Mouse (Mus musculus) neural tube, embryonic 15.5 days (tissue): Measurements from ENCODE around the gene Map3k14. TPM values are rescaled to one million over a fixed set of nuclear protein-coding genes. Genes with fewer than 3 reads are reported as not detected.
"Not testable (repeated sequence)": the region's sequence is repeated elsewhere in the genome, so short reads cannot be mapped to it uniquely, and the experiment has no call there.

Source experiments
- ATAC-seq: fragments of 200-750 bp; cut with Nextera tagmentation; 2 replicates; pipeline ENCODE4 v1.8.0; 2017; ENCODE audit warnings: mild to moderate bottlenecking, moderate TSS enrichment, moderate library complexity; ENCODE audit not compliant: low FRiP score
- H3K27ac ChIP-seq: fragments of 300-500 bp; sonication (generic); replicated peaks from 2 replicates; pipeline ENCODE4 v1.5.1; 2015; ENCODE audit warnings: mild to moderate bottlenecking, inconsistent platforms
- H3K27me3 ChIP-seq: fragments of 300-500 bp; sonication (generic); replicated peaks from 2 replicates; pipeline ENCODE4 v1.6.1; 2015; ENCODE audit warnings: inconsistent platforms
- H3K36me3 ChIP-seq: fragments of 300-500 bp; sonication (generic); 2 replicates; pipeline ENCODE4 v1.6.1; 2015; ENCODE audit warnings: inconsistent platforms
- H3K4me1 ChIP-seq: fragments of 300-500 bp; sonication (generic); 2 replicates; pipeline ENCODE4 v1.6.1; 2015; ENCODE audit warnings: inconsistent platforms
- H3K4me2 ChIP-seq: fragments of 300-500 bp; sonication (generic); 2 replicates; pipeline ENCODE4 v1.6.1; 2015; ENCODE audit warnings: inconsistent platforms, mild to moderate bottlenecking, moderate library complexity
- H3K4me3 ChIP-seq: fragments of 300-500 bp; sonication (generic); replicated peaks from 2 replicates; pipeline ENCODE4 v1.5.1; 2015; ENCODE audit warnings: mild to moderate bottlenecking, inconsistent platforms
- H3K9ac ChIP-seq: fragments of 300-500 bp; sonication (generic); replicated peaks from 2 replicates; pipeline ENCODE4 v1.6.1; 2015; ENCODE audit warnings: mild to moderate bottlenecking, inconsistent platforms
- H3K9me3 ChIP-seq: fragments of 300-500 bp; sonication (generic); replicated peaks from 2 replicates; pipeline ENCODE4 v1.6.1; 2016; ENCODE audit warnings: inconsistent platforms
- WGBS: fragments of 180-500 bp; shearing (Covaris S2); methylation state at CpG from one replicate; pipeline ENCODE4 v1.1.7; 2015; ENCODE audit warnings: mixed read lengths; 5-methylcytosine and 5-hydroxymethylcytosine counted together
- polyA plus RNA-seq: library from polyadenylated mRNA; unstranded; fragments of >200 nt; fragmentation: Nextera tagmentation; extraction: Ambion mirVana; gene quantifications from 2 replicates; pipeline ENCODE4 v1.2.1, GENCODE M21; 2015

The Map3k14 gene
- polyA plus RNA-seq, 1 experiment from 2014 or later = 3.8 TPM

DNA sequence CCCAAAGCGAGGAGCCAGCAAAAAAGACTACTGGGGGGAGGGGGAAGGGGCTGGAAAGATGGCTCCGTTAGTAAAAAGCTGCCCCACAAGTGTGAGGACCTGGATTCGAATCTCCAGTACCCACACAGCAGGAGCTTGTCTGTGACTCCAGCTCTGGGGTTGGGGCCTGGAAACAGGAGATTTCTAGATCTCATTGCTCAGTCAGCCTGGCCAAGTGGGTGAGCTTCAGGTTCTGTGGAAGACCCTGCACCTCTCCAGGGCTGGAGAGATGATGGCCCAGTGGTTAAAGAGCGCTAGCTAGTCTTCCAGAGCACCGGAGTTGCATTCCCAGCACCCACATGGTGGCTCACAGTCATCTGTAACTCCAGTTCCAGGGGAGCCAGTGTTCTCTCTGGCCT, 25.6 kb upstream of the Map3k14 start:
- Histone ChIP-seq H3K27ac (no peak overlapping the region), H3K27me3 (no peaks in the 10 kb centered on the region), H3K36me3 (no peaks in the 10 kb centered on the region), H3K9me3 (no peaks in the 10 kb centered on the region), H3K4me3 (no peak overlapping the region), H3K4me2 (no peak overlapping the region), H3K4me1 (peaks cover 7% of the 10 kb centered on the region), H3K9ac (no peak overlapping the region)
- 81% methylated on average over 5 of the region's 5 CpGs for WGBS
- ATAC-seq = no peak

DNA sequence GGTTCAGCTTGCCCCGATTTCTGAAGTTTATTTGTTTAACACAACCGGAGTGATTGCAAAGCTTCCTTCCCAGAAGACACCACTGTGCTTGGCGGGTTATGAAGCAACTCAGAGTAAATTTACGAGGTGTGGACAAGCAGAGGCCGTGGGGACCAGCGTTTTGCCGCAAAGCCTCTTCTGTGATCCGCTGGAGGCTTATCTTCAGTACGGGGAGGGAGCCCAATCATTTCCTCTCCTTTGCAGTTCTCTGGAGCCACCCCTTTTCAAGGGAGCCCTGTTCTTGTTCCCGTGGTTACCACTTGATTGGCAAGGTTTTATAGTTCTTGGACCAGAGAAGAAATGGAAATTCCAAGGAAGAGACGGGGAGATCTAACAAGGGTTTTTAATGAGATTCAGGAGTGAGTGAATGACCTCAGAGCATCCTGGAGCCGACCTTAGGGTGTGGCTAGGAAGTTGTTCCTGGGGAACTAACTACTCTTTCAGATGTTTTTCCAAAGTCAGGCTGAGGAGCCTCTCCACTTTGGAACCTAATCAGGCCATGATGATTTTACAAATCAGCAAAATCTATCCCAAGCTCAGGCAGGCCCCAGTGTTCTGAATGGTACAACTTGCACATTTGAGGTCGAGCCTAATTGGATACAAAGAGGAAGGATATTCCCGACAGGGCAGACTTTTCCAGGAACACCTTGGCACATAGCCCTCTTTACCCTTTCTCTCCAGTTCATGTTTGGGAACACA, 25.0 kb upstream of the Map3k14 start:
- H3K27me3 ChIP-seq = no peaks in the 10 kb centered on the region
- H3K4me1 ChIP-seq = peaks cover 7% of the 10 kb centered on the region
- peak overlapping the region; percentile 13 for H3K4me2 ChIP-seq
- no peaks in the 10 kb centered on the region for H3K9me3 ChIP-seq
- no peak overlapping the region for H3K9ac ChIP-seq
- peak overlapping the region; percentile 18; the same call in 1 of the 2 replicates for H3K27ac ChIP-seq
- no peak for ATAC-seq
- H3K4me3 ChIP-seq = no peak overlapping the region
- 11% methylated on average over 14 of the region's 14 CpGs for WGBS
- no peaks in the 10 kb centered on the region for H3K36me3 ChIP-seq

DNA sequence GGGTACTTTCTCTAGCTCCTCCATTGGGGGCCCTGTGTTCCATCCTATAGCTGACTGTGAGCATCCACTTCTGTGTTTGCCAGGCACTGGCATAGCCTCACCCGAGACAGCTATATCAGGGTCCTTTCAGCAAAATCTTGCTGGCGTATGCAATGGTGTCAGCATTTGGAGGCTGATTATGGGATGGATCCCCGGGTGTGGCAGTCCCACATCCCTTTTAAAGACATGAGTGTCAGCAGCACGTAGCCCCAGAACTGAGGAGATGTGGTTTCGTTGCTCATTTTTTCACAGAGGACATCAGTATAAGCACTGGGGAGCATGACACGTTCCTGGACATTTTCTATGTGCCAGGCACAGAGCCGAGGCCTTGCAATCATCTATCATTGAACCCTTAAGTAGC, 23.6 kb upstream of the Map3k14 start:
- not testable (repeated sequence) for H3K4me1 ChIP-seq, H3K4me2 ChIP-seq, H3K9ac ChIP-seq, H3K27me3 ChIP-seq, H3K27ac ChIP-seq, H3K36me3 ChIP-seq, H3K9me3 ChIP-seq, ATAC-seq, H3K4me3 ChIP-seq
- 92% methylated on average over 7 of the region's 7 CpGs for WGBS

DNA sequence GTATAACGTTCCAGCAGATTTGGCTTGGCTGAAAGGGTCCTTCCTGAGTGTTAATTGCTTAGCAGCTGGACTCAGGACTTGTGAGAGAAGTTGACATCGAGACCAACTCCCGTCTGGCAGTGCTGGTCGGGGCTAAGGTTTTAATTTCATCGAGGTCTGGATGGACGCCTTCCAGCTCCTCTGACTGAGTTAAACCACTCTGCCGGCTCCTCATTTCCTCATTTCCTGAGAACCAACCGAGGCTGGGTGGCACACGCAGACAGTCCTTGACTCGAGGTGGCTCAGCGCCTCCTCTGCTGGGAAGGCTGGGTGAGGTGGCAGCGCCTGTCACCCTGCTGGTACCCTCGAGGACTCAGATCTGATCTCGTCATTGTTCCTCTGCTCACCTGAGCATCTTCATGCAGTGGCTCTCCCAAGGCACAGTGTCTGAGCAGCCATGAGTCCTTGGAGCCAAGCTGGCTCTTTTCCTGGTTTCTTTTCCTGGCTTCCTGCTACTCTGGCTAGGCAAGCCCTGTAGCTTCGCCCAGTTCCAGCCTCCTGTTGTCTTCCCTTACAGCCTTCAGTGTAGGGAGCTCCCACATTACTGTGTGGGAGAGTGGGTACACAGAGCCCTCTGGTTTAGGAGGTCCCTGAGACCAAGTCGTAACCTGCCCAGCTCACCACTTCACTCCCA, 21.2 kb upstream of the Map3k14 start:
- WGBS = 79% methylated on average over 16 of the region's 16 CpGs
- Histone ChIP-seq H3K4me1 (peaks cover 7% of the 10 kb centered on the region), H3K27ac (no peak overlapping the region), H3K4me2 (no peak overlapping the region), H3K9me3 (no peaks in the 10 kb centered on the region), H3K27me3 (no peaks in the 10 kb centered on the region), H3K9ac (no peak overlapping the region), H3K4me3 (no peak overlapping the region), H3K36me3 (no peaks in the 10 kb centered on the region)
- ATAC-seq = no peak

DNA sequence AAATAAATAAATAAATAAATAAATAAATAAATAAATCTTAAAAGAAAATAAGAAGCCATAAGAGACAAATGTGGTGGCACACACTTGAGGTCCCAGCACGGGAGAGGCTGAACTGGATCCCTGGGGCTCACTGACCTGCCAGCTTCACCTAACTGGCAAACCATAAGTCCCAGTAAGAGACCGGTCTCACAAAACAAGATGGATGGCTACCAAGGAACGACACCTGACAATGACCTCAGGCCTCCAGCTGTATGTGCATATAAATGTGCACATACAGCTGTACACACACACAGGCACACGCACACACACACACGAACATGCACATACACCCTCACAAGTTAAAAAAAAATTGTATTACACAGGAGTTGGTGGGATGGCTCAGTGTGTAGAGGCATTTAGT, 19.6 kb upstream of the Map3k14 start:
- H3K4me1 ChIP-seq = peaks cover 1% of the 10 kb centered on the region
- no peak overlapping the region for H3K4me3 ChIP-seq
- WGBS = 94% methylated on average over 5 of the region's 5 CpGs
- H3K9me3 ChIP-seq = no peaks in the 10 kb centered on the region
- H3K27ac ChIP-seq = no peak overlapping the region
- no peak overlapping the region for H3K9ac ChIP-seq
- no peaks in the 10 kb centered on the region for H3K27me3 ChIP-seq
- no peak for ATAC-seq
- no peaks in the 10 kb centered on the region for H3K36me3 ChIP-seq
- H3K4me2 ChIP-seq = no peak overlapping the region

DNA sequence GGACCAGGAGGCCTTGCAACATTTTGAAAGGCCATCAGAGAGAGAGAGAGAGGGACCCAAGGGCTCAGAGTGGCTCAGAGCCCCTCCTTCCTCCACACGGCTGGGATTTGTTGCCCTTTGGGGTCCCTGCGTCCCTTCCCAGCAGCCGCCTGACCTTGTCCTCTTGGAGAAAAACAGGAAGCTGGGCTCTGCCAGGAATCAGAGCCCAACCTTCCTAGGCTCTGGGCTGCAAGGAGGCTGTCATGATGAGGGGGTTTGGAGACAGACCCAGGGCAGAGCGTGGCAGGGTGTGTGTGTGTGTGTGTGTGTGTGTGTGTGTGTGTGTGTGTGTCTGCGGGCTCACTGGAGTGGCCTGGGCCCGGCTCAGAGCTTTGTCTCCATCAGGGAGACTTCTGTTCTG, 18.7 kb upstream of the Map3k14 start:
- no peaks in the 10 kb centered on the region for H3K9me3 ChIP-seq
- ATAC-seq = no peak
- no peaks in the 10 kb centered on the region for H3K27me3 ChIP-seq
- H3K4me3 ChIP-seq = no peak overlapping the region
- WGBS = 68% methylated on average over 6 of the region's 6 CpGs
- no peak overlapping the region for H3K9ac ChIP-seq
- no peak overlapping the region for H3K4me2 ChIP-seq
- H3K36me3 ChIP-seq = no peaks in the 10 kb centered on the region
- H3K27ac ChIP-seq = no peak overlapping the region
- H3K4me1 ChIP-seq = no peaks in the 10 kb centered on the region

DNA sequence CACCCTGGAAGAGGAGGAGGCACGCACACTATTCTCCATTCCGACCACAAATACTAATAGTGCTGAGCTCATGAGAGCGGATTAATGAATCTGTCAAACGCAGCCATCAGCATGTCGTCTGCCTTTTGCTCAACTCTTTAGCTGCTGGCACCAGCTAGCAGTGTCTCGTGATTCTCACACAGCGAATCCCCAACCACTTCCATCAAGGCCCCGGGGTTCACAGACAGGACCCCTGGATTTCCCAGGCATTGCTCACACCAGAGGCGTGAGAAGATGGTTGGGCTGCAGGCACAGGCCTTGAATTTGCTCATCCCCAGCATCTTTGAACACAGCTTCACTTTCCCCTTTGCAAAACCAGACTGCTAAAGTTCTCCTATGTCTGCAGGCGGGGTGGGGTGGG, 18.0 kb upstream of the Map3k14 start:
- H3K4me2 ChIP-seq = no peak overlapping the region
- ATAC-seq = no peak
- no peaks in the 10 kb centered on the region for H3K4me1 ChIP-seq
- 87% methylated on average over 10 of the region's 10 CpGs for WGBS
- H3K27ac ChIP-seq = no peak overlapping the region
- no peaks in the 10 kb centered on the region for H3K36me3 ChIP-seq
- H3K9ac ChIP-seq = no peak overlapping the region
- no peaks in the 10 kb centered on the region for H3K27me3 ChIP-seq
- no peaks in the 10 kb centered on the region for H3K9me3 ChIP-seq
- no peak overlapping the region for H3K4me3 ChIP-seq

DNA sequence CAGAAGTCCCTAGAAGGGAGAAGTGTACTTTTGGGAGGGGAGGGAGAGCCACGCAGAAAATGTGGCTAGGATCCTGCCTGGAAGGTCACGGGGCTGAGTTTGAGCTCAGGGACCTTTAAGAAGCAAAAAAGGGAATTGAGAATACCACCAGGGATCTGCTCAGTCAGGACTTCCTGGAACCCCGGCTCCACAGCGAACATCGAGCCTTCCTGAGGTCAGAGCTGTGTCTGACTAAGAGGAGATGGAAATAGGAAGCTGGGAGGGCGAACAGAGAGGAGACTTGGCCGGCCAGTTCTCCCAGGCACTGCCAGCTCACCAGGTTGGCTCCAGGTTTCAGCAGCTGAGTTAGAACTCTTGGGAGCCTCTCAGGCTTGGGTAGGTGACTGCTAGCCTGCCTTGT, 14.5 kb upstream of the Map3k14 start:
- Histone ChIP-seq H3K36me3 (no peaks in the 10 kb centered on the region), H3K4me3 (no peak overlapping the region), H3K27me3 (no peaks in the 10 kb centered on the region), H3K9ac (no peak overlapping the region), H3K4me1 (no peaks in the 10 kb centered on the region), H3K27ac (no peak overlapping the region), H3K4me2 (no peak overlapping the region), H3K9me3 (no peaks in the 10 kb centered on the region)
- 76% methylated on average over 7 of the region's 7 CpGs for WGBS
- no peak for ATAC-seq

DNA sequence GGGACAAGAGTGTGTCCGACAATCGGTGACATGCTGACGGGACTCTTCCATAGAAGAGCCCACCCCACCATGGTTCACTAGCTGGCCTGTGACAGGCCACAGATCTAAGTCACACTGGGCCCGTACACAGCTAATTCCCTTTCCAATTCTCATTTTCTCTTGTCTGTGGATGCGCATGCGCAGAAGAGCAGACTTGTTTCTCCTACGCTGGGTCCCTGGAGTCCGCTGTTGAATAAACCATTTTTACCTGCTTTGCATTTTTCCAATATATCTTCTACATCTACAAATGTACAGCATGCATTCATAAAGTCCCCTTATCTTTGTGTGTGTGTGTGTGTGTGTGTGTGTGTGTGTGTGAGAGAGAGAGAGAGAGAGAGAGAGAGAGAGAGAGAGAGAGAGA, 9.2 kb upstream of the Map3k14 start:
- 85% methylated on average over 8 of the region's 8 CpGs for WGBS
- Histone ChIP-seq H3K27ac (no peak overlapping the region), H3K36me3 (no peaks in the 10 kb centered on the region), H3K9me3 (no peaks in the 10 kb centered on the region), H3K4me1 (no peaks in the 10 kb centered on the region), H3K4me2 (no peak overlapping the region), H3K4me3 (no peak overlapping the region), H3K27me3 (no peaks in the 10 kb centered on the region), H3K9ac (no peak overlapping the region)
- no peak for ATAC-seq

DNA sequence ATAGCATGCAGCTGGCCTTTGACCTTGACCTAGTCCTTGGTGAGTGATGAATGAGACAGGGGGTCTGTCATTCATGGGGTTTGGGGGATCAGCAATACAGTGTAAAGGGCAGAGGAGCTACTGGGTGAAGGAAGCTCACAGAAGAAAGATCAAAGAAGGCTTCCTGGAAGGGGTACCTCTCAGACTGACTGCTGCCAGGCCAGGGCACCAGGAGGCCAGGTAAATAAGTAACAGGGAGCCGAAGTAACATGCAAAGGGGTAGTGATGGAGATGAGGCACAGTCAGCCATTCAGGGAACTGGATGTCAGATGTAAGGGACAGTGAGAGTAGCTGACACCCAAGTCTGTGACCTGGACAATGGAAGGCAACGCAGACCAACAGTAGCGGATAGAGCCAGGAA, 5.6 kb upstream of the Map3k14 start:
- no peaks in the 10 kb centered on the region for H3K36me3 ChIP-seq
- ATAC-seq = no peak
- H3K4me1 ChIP-seq = peaks cover 8% of the 10 kb centered on the region
- WGBS = 95% methylated on average over 3 of the region's 3 CpGs
- no peaks in the 10 kb centered on the region for H3K9me3 ChIP-seq
- H3K4me3 ChIP-seq = no peak overlapping the region
- no peak overlapping the region for H3K4me2 ChIP-seq
- no peaks in the 10 kb centered on the region for H3K27me3 ChIP-seq
- H3K9ac ChIP-seq = no peak overlapping the region
- no peak overlapping the region for H3K27ac ChIP-seq

DNA sequence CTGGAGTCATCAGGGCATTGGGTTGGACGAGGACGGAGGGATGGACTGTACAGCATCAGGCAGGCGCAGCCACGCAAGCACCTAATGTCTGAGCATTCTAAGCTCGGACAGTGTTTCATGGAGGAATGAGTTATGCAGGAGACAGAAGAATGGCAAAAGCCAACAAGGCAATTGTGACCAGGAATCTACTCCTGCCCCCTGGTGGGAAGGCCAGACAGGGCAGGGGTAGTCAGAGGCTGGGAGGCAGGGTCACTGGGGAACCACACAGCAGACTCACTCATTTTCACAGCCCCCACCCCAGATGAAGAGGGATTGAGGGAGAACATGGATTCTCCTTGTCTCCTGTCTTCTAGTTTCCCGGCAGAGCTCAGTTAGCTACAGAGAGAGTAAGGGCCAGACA, 4.7 kb upstream of the Map3k14 start:
- WGBS = 63% methylated on average over 6 of the region's 6 CpGs
- no peak for ATAC-seq

DNA sequence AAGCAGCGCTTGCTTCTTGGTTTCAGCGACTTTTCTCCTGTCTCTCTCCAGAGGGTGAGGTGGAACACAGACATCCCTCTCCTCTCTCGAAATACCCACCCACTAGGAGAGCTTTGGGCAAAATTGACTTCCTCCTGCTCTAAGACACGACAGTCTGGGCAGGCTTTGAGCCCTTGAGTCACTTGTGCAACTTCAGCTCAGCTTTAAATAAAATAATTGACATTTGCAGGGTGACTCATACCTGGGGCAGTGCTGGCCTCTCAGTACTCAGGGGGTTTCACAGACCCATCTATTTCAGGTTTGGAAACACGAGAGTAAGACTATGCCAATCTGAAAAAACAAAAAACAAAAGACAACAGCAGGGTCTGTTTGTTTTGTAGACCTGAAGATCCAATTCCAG, 2.2 kb upstream of the Map3k14 start:
- Histone ChIP-seq H3K9me3 (no peaks in the 10 kb centered on the region), H3K4me3 (no peak overlapping the region), H3K4me1 (peaks cover 33% of the 10 kb centered on the region), H3K27me3 (no peaks in the 10 kb centered on the region), H3K36me3 (no peaks in the 10 kb centered on the region), H3K9ac (no peak overlapping the region), H3K4me2 (no peak overlapping the region), H3K27ac (no peak overlapping the region)
- 83% methylated on average over 5 of the region's 5 CpGs for WGBS
- ATAC-seq = no peak

More for the DNA sequence above, 4.7 kb upstream of the Map3k14 start:
- Histone ChIP-seq H3K27me3 (no peaks in the 10 kb centered on the region), H3K9me3 (no peaks in the 10 kb centered on the region), H3K4me1 (peaks cover 10% of the 10 kb centered on the region), H3K4me3 (no peak overlapping the region), H3K27ac (no peak overlapping the region), H3K36me3 (no peaks in the 10 kb centered on the region), H3K4me2 (no peak overlapping the region), H3K9ac (no peak overlapping the region)
